Mouse (Mus musculus) ovary, adult 18-20 months (tissue): ENCODE results near the gene Cep170.
A peak's percentile ranks its signal among the peaks of the same experiment; 100 is the strongest.
"Not testable (repeated sequence)": the region's sequence is repeated elsewhere in the genome, so short reads cannot be mapped to it uniquely, and the experiment has no call there.

Experiments
- DNase-seq: peaks from one replicate; pipeline ENCODE4 v3.0.0; 2022; ENCODE audit warnings: low spot score, mixed read lengths

Gene Cep170

GRCm38 (mm10) chr1:176814036-176814420 lies at the start of gene Cep170:
Cep170 (minus strand) TSS chr1:176814067.
- peak; percentile 90 for DNase-seq

GRCm38 (mm10) chr1:176861981-176862644 lies 48.2 kb upstream of the Cep170 start:
- DNase-seq = no peak

DNA sequence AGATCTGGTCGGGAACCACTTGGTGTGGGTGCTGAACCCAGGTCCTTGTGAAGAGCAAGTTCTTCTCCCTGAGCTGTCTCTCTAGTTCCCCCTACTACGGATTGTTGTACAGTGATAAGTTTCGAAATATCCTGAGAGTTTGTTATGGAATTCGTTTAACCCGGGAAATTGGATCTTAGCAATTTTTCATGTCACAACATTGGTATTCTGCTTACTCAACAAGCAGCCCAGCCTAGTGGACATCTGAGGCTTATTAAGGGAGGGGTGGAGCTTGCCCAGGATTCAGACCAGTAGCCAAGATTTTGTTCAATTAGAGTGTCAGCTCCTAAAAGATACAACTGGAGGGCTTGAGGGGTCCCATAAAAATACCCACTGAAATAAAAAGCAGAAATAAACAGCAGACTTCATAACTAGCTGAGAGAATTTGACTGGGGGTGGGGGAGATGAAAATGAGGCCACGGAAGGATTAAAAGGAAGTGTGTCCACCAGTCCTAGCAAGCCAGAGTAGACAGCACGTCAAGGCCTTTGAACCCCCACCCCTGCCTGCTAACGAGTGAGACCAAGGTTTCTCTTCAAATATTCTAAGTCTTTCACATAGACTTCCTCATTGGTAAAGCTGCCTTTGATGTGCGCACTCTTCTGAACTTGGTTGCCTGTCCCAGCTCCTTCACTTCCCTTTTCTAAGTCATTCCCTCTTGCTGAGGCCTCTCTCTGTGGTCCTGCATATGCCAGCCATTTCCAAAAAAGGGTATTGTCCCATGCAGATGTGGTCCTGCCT lies 39.1 kb upstream of the Cep170 start:
- DNase-seq = no peak

DNA sequence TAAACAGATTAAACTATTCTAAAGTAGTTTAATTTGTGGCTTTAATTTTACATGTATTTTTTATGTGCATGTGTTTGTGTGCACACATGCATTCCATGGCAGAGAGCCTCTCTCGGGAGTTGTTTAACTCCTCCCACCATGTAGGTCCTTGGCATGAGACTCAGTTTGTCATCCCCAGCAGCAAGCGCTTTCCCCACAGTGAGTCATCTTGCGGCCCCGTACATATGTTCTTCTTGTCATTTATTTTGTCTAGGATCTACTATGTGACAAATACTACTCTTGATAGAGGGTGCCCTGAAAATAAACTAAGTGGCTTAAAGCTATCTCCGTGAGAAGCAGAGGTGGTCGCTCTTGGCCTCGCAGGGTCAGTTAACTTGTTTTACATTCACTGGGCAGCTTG lies 37.5 kb upstream of the Cep170 start:
- DNase-seq = no peak

GRCm38 (mm10) chr1:176849377-176849776 lies 35.5 kb upstream of the Cep170 start:
- DNase-seq = no peak

DNA sequence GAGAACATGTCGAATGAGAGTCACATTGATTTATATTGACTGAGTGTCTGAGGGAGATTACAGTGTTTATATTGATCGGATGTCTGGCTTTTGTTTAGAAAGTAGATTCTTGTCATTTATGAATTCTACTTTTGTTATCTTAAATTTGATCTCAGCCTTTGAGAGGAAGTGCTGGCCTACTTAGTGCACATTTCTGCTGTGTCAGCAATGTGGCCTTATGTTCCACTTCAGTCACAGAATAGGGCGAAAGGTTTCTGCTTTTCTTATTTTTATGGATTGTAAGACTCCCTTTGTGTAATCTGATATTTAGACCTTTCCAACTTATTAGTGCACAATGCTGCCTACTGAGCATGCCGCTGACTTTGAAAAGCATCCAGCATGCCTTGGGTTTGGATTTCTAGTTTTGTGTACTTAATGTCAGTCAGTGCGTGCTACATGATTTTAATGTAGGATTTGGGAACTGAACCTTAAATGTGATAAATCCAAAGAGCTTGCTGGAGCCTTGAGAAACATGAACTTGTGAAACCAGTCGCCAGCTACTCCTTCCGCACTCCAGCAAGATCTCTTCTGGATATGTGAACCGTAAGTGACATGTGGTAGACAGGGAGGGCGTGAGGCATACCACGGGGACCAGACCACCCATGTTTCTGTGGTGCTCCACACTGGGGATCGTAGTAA lies 34.9 kb upstream of the Cep170 start:
- DNase-seq = no peak

GRCm38 (mm10) chr1:176847118-176847859 lies 33.4 kb upstream of the Cep170 start:
- DNase-seq = no peak

GRCm38 (mm10) chr1:176845082-176845977 lies 31.5 kb upstream of the Cep170 start:
- no peak for DNase-seq

- not testable (repeated sequence) for DNase-seq
Observed at GRCm38 (mm10) chr1:176836562-176836961, 22.7 kb upstream of the Cep170 start.

DNA sequence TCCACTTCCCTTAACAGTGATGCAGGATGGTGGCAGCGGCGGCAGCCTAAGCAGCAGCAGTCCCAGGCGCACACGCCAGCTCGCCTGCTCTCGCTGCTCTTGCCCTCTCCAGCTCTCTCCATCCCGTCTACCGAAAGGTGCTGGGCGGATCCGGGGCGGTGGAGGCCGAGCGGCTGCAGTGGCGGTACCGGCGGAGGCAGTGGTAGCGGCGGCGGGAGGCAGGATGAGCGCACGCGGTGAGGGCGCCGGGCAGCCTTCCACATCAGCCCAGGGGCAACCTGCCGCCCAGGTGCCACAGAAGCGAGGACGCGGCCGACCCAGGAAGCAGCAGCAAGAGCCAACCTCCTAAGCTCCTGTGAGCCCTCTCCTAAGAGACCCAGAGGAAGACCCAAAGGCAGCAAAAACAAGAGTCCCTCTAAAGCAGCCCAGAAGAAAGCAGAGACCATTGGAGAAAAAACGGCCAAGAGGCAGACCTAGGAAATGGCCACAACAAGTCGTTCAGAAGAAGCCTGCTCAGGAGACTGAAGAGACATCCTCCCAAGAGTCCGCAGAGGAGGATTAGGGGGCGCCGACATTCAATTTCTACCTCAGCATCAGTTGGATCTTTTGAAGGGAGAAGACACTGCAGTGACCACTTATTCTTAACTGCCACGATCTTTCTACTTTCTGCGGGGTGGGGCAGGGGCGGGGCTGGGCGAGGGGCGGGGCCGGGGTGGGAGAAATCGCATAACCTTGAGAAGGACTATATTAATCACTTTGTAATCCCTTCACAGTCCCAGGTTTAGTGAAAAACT lies 21.8 kb upstream of the Cep170 start:
- no peak for DNase-seq

DNA sequence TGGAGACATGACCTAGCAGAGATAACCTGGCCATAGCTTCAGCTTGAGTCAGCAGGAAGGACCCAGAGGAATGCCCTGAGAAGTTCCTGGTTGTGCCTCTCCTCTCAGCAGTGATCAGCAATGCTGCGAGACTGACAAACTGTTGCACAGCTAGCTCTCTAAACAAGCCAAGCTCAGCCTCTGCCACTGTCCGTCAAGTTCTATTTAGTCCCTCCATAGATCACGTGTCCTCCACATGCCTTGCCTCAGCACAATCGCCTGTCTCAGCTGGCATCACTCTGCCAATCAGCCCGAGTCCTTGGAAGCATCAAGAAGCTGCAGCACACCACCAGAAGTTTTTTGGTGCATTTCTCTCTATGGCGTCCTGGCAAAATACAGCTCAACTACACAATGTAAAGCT lies 21.0 kb upstream of the Cep170 start:
- no peak for DNase-seq

- no peak for DNase-seq
Observed at GRCm38 (mm10) chr1:176833948-176834347, 20.1 kb upstream of the Cep170 start.

- DNase-seq = no peak
Observed at GRCm38 (mm10) chr1:176833257-176833656, 19.4 kb upstream of the Cep170 start.

DNA sequence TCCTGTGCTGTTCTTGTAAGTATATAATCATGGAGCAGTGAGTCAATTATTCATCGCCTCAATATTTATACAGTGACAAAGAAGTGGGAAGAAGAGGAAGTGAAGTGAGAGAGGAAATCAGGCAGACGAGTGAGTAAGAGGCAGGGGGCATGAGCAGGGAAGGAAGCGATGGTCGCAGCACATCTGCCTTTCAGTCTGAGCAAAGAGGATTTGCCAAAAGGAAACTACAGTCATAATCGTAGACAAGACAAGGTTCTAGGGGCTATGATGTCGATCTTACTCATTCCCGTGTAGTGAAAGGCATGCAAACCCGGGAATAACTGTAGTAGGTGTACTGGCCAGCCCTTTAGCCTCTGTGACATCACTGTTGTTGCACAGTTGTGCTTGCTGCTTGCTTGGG lies 18.7 kb upstream of the Cep170 start:
- DNase-seq = no peak

GRCm38 (mm10) chr1:176832071-176832470 lies 18.2 kb upstream of the Cep170 start:
- no peak for DNase-seq

DNA sequence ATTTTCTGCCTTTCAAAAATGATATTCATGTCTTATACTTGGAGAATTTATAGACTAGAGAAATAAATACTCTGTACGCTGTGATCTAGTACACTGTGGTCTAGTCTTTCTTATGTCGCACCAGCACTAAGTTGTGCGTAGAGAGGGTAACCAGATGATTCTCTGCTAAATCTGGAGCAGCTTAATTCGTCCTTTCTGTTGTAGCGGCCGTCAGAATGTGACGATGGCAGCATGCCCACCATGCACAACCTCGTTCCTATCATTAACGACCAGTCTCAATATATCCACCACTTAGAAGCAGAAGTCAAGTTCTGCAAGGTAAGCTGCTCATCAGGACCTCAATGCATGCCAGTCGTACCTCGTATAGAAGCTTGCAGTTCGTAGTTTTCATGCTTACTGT lies 14.8 kb upstream of the Cep170 start:
- DNase-seq = no peak

- no peak for DNase-seq
Observed at GRCm38 (mm10) chr1:176827945-176828485, 14.1 kb upstream of the Cep170 start.

GRCm38 (mm10) chr1:176827365-176827764 lies 13.5 kb upstream of the Cep170 start:
- peak; percentile 76 for DNase-seq

GRCm38 (mm10) chr1:176826931-176827330 lies 13.1 kb upstream of the Cep170 start:
- no peak for DNase-seq

DNA sequence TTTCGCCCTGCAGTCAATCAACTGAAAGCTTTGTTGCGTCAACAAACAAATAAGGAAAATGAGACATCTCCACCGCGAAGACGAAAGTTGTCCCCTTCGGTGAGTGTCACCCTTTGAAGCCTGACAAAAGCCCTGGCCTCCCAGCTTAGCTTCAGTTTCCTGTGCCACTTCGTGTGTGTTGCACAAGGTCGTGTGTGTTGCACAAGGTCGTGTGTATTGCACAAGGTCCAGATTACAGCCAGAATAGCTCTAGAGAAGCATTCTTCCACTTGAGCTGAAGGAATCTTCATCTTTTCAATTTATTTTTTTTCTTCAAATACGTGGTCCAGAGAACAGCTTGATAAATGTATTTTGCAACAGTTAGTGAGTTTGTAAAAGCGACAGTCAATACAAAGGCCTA lies 12.3 kb upstream of the Cep170 start:
- DNase-seq = no peak
